Mouse (Mus musculus) heart, postnatal 0 days (tissue): ENCODE data around the gene Flnc.

Experiments used
- CTCF ChIP-seq: IDR thresholded peaks from 2 replicates; pipeline ENCODE4 v1.5.1; 2016; ENCODE audit warnings: antibody characterized with exemption, control low read depth, low read depth
- EP300 ChIP-seq: IDR thresholded peaks from 2 replicates; pipeline ENCODE4 v1.6.1; 2016; ENCODE audit warnings: antibody characterized with exemption, low read depth

DNA sequence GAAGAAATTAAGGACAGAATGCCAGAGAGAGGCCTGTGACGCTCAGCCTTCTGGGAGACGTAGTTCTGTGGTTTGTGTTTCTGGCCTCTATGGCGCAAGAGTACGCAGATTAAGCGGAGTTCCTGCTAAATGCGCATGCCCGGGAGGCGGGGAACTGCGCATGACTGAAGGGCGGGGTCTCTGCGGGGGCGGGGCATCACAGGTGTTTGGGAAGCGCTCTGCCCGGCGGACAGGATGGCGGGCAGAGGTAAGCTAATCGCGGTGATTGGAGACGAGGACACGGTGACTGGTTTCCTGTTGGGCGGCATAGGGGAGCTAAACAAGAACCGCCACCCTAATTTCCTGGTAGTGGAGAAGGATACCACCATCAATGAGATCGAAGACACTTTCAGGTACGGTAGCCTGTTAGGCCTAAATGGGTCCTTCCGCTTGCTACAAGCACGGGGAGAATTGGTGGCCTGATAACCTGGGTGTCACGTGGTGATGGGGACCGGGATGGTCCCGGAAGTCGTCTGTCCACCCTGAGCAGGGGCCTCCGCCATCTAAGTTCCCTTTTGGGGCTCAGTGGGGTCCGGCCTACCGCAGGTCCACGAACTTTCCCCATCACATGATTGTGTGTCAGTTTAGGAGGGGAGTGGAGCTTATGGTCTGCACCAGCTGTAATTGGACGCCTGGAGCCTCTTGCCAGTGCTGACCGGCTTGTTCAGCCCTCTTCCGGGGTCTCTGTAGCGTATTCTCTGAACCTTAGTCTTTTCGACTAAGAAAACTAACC, 34.7 kb downstream of the Flnc start, which contains the start of gene Atp6v1f:
- no peak for TF ChIP-seq CTCF
- no peak for TF ChIP-seq EP300
